Mouse (Mus musculus) neural tube, embryonic 11.5 days (tissue): ENCODE results near the gene Slc35b2. TPM values are rescaled to one million over a fixed set of nuclear protein-coding genes. Genes with fewer than 3 reads are reported as not detected.
A peak's percentile ranks its signal among the peaks of the same experiment; 100 is the strongest.

Experiments
- ATAC-seq: fragments of 200-750 bp; cut with Nextera tagmentation; 2 replicates; pipeline ENCODE4 v1.8.0; 2017; ENCODE audit warnings: moderate number of reproducible peaks, mild to moderate bottlenecking, moderate TSS enrichment, moderate library complexity; ENCODE audit not compliant: insufficient read depth, low FRiP score, low TSS enrichment
- DNase-seq: peaks from one replicate; pipeline ENCODE4 v3.0.0-alpha.2; 2015; ENCODE audit warnings: low spot score
- H3K27ac ChIP-seq: fragments of 300-500 bp; sonication (generic); 2 replicates; pipeline ENCODE4 v1.5.1; 2014; ENCODE audit warnings: low read depth, mild to moderate bottlenecking, low read length
- H3K27me3 ChIP-seq: fragments of 300-500 bp; sonication (generic); 2 replicates; pipeline ENCODE4 v1.6.1; 2014; ENCODE audit warnings: mild to moderate bottlenecking, low read length, mixed read lengths; ENCODE audit not compliant: control insufficient read depth, insufficient read depth
- H3K36me3 ChIP-seq: fragments of 300-500 bp; sonication (generic); 2 replicates; pipeline ENCODE4 v1.6.1; 2014; ENCODE audit warnings: mild to moderate bottlenecking, low read length, moderate library complexity, mixed read lengths; ENCODE audit not compliant: control insufficient read depth, insufficient read depth
- H3K4me1 ChIP-seq: fragments of 300-500 bp; sonication (generic); 2 replicates; pipeline ENCODE4 v1.6.1; 2014; ENCODE audit warnings: low read length, mixed read lengths; ENCODE audit not compliant: control insufficient read depth, insufficient read depth
- H3K4me2 ChIP-seq: fragments of 300-500 bp; sonication (generic); 2 replicates; pipeline ENCODE4 v1.6.1; 2014; ENCODE audit warnings: low read depth, mild to moderate bottlenecking, moderate library complexity
- H3K4me3 ChIP-seq: fragments of 300-500 bp; sonication (generic); 2 replicates; pipeline ENCODE4 v1.5.1; 2014; ENCODE audit warnings: low read depth, low read length
- H3K9ac ChIP-seq: fragments of 300-500 bp; sonication (generic); 2 replicates; pipeline ENCODE4 v1.6.1; 2014; ENCODE audit warnings: mild to moderate bottlenecking, low read length
- H3K9me3 ChIP-seq: fragments of 300-500 bp; sonication (generic); 2 replicates; pipeline ENCODE4 v1.6.1; 2016; ENCODE audit warnings: low read length; ENCODE audit not compliant: control insufficient read depth
- WGBS: fragments of 180-500 bp; shearing (Covaris S2); extraction: QIAGEN DNeasy Blood & Tissue Kit; methylation state at CpG from one replicate; pipeline ENCODE4 v1.1.7; 2014; 5-methylcytosine and 5-hydroxymethylcytosine counted together
- polyA plus RNA-seq: library from polyadenylated mRNA; unstranded; fragments of >200 nt; fragmentation: Nextera tagmentation; extraction: Ambion mirVana; gene quantifications from 2 replicates; pipeline ENCODE4 v1.2.1, GENCODE M21; 2014

Slc35b2 gene
- polyA plus RNA-seq, 1 experiment from 2014 or later, result 106 TPM

GRCm38 (mm10) chr17:45548541-45549512 is 14.8 kb upstream of the Slc35b2 start:
- peaks cover 14% of the 10 kb centered on the region for H3K4me1 ChIP-seq
- H3K27ac ChIP-seq, result peak overlapping the region; percentile 83
- 3% methylated on average over 45 of the region's 68 CpGs for WGBS
- H3K4me3 ChIP-seq, result peak overlapping the region; percentile 80
- peak overlapping the region; percentile 94 for H3K9ac ChIP-seq
- DNase-seq, result peak; percentile 62
- peak overlapping the region; percentile 87 for H3K4me2 ChIP-seq
- H3K27me3 ChIP-seq, result peaks cover 44% of the 10 kb centered on the region
- ATAC-seq, result peak; percentile 63
- no peaks in the 10 kb centered on the region for H3K9me3 ChIP-seq
- H3K36me3 ChIP-seq, result 0 out of 2 replicates have a peak, but pooled peaks cover 2% of the 10 kb centered on the region

GRCm38 (mm10) chr17:45549617-45550181 is 14.0 kb upstream of the Slc35b2 start, which contains the start of gene Tmem151b:
Gene Tmem151b, minus strand, starts transcription at chr17:45549677.
- H3K4me1 ChIP-seq, result peaks cover 6% of the 10 kb centered on the region
- no peaks in the 10 kb centered on the region for H3K9me3 ChIP-seq
- 0 out of 2 replicates have a peak, but pooled peaks have one; percentile 42 for ATAC-seq

GRCm38 (mm10) chr17:45550253-45550652 is 13.4 kb upstream of the Slc35b2 start:
- peak overlapping the region; percentile 80 for H3K4me3 ChIP-seq
- H3K4me2 ChIP-seq, result peak overlapping the region; percentile 87
- no peak overlapping the region for H3K9ac ChIP-seq
- H3K27me3 ChIP-seq, result peaks cover 30% of the 10 kb centered on the region
- no peak overlapping the region for H3K27ac ChIP-seq
- DNase-seq, result no peak
- H3K36me3 ChIP-seq, result no peaks in the 10 kb centered on the region
- no peaks in the 10 kb centered on the region for H3K9me3 ChIP-seq
- 31% methylated on average over 5 of the region's 5 CpGs for WGBS
- H3K4me1 ChIP-seq, result peaks cover 4% of the 10 kb centered on the region; the same call in 1 of the 2 replicates
- no peak for ATAC-seq

More at GRCm38 (mm10) chr17:45549617-45550181, 14.0 kb upstream of the Slc35b2 start, which contains the start of gene Tmem151b:
- DNase-seq, result peak; percentile 73
- Histone ChIP-seq H3K4me3 (peak within 1 kb of the TSS; percentile 80), H3K27me3 (peaks cover 35% of the 10 kb centered on the region), H3K36me3 (no peaks in the 10 kb centered on the region), H3K4me2 (peak within 1 kb of the TSS; percentile 87), H3K9ac (peak within 1 kb of the TSS; percentile 94), H3K27ac (peak within 1 kb of the TSS; percentile 83)
- 1% methylated on average over 12 of the region's 29 CpGs for WGBS

- DNase-seq, result no peak
- peaks cover 8% of the 10 kb centered on the region for H3K4me1 ChIP-seq
- WGBS, result 28% methylated on average over 7 of the region's 7 CpGs
- no peak overlapping the region for H3K9ac ChIP-seq
- H3K4me3 ChIP-seq, result no peak overlapping the region
- no peak for ATAC-seq
- H3K9me3 ChIP-seq, result no peaks in the 10 kb centered on the region
- no peaks in the 10 kb centered on the region for H3K36me3 ChIP-seq
- no peak overlapping the region for H3K4me2 ChIP-seq
- peaks cover 19% of the 10 kb centered on the region for H3K27me3 ChIP-seq
- H3K27ac ChIP-seq, result no peak overlapping the region
Measured at GRCm38 (mm10) chr17:45551249-45551796, 12.4 kb upstream of the Slc35b2 start.

GRCm38 (mm10) chr17:45551816-45552451 is 11.7 kb upstream of the Slc35b2 start:
- WGBS, result 6% methylated on average over 8 of the region's 8 CpGs
- 0 out of 2 replicates have a peak overlapping the region, but pooled peaks have one; percentile 1 for H3K4me3 ChIP-seq
- peak; percentile 80 for DNase-seq
- H3K27me3 ChIP-seq, result peaks cover 19% of the 10 kb centered on the region
- H3K9me3 ChIP-seq, result no peaks in the 10 kb centered on the region
- no peaks in the 10 kb centered on the region for H3K36me3 ChIP-seq
- no peak overlapping the region for H3K9ac ChIP-seq
- peaks cover 9% of the 10 kb centered on the region for H3K4me1 ChIP-seq
- H3K27ac ChIP-seq, result no peak overlapping the region
- ATAC-seq, result peak; percentile 14; the same call in 1 of the 2 replicates
- H3K4me2 ChIP-seq, result no peak overlapping the region

- Histone ChIP-seq H3K4me3 (no peak overlapping the region), H3K36me3 (no peaks in the 10 kb centered on the region), H3K4me2 (no peak overlapping the region), H3K9ac (no peak overlapping the region), H3K9me3 (no peaks in the 10 kb centered on the region), H3K27ac (no peak overlapping the region), H3K4me1 (peaks cover 9% of the 10 kb centered on the region), H3K27me3 (peaks cover 10% of the 10 kb centered on the region)
- WGBS, result 91% methylated on average over 3 of the region's 3 CpGs
- DNase-seq (no peak), ATAC-seq (no peak)
Measured at GRCm38 (mm10) chr17:45553065-45553464, 10.6 kb upstream of the Slc35b2 start.

GRCm38 (mm10) chr17:45554420-45554819 is 9.3 kb upstream of the Slc35b2 start:
- ATAC-seq (no peak), DNase-seq (no peak)
- WGBS, result 59% methylated on average over 1 of the region's 1 CpGs
- Histone ChIP-seq H3K36me3 (no peaks in the 10 kb centered on the region), H3K27ac (no peak overlapping the region), H3K27me3 (peaks cover 7% of the 10 kb centered on the region), H3K4me1 (peaks cover 9% of the 10 kb centered on the region), H3K9ac (no peak overlapping the region), H3K4me3 (no peak overlapping the region), H3K9me3 (no peaks in the 10 kb centered on the region), H3K4me2 (no peak overlapping the region)

GRCm38 (mm10) chr17:45555452-45556106 is 8.1 kb upstream of the Slc35b2 start, which contains the start of gene Nfkbie:
Gene Nfkbie, plus strand, starts transcription at chr17:45555703.
- Histone ChIP-seq H3K36me3 (no peaks in the 10 kb centered on the region), H3K4me2 (peak within 1 kb of the TSS; percentile 88), H3K9ac (peak within 1 kb of the TSS; percentile 68), H3K9me3 (no peaks in the 10 kb centered on the region), H3K27me3 (peaks cover 7% of the 10 kb centered on the region), H3K27ac (no peak within 1 kb of the TSS), H3K4me1 (peaks cover 5% of the 10 kb centered on the region; the same call in 1 of the 2 replicates), H3K4me3 (peak within 1 kb of the TSS; percentile 46)
- WGBS, result under 1% methylated on average over 45 of the region's 45 CpGs
- ATAC-seq (peak; percentile 80), DNase-seq (peak; percentile 95)
